Mouse (Mus musculus) cerebral cortex, adult 2 months (tissue): Measurements from ENCODE around the gene Rerg.

Experiments used
- WGBS: fragments of 180-500 bp; shearing (Covaris S2); methylation state at CpG from one replicate; pipeline ENCODE4 v1.1.7; 2018; 5-methylcytosine and 5-hydroxymethylcytosine counted together

Rerg gene

GRCm38 (mm10) chr6:137170226-137170625 lies at the start of gene Rerg:
Gene Rerg (minus strand): TSS chr6:137170497.
- WGBS: 61% methylated on average over 5 of the region's 5 CpGs

DNA sequence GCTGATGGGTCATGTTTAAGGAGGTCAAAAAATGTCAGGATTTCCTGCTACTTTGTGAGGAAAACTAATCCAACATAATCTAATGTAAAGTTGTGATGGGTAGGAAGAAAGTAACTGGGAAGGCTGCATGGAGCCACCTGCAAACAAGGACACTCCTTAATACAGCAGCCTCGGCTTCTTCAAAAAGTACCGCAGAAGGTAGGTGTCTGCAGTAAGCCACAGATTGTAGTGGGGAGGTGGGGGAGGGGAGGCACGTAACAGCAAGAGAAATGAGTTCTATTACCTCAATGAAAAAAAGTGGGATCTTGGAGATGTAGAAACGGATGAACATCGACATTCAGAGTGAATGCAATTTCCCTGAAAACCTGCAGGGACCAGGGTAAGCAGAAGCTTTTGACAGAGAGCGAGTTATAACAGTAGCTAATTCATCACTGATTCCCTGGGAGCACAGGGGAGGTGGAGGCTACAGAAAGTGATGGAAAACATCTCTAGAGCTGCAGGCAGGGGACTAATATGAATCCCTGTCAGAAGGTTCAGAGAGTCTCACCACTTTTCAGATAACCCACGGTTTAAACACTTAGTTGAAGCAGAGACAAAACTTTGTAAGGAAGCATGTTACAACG lies 47.7 kb upstream of the Rerg start:
- 88% methylated on average over 8 of the region's 8 CpGs for WGBS

GRCm38 (mm10) chr6:137211441-137211840 lies 41.1 kb upstream of the Rerg start:
- WGBS: 85% methylated on average over 2 of the region's 2 CpGs

DNA sequence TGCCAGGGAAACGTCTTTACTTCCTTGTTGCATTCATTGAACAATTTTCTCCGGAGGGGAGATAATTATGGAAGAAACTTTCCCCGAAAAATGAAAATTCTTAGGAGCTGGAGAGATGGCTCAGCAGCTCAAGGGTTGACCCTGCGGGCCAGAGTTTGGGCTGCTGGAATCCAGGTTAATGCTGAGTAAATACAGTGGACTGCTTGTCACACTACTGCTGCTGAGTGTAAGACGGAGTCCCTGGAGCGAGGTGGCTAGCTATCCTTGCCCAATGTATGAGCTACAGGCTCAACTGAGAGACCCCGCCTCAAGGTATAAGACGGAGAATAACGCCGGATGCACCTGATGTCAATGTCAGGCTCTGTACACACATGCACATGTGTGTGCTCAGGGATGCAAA lies 40.7 kb upstream of the Rerg start:
- 94% methylated on average over 10 of the region's 10 CpGs for WGBS

- 68% methylated on average over 8 of the region's 8 CpGs for WGBS
These were observed 39.7 kb upstream of the Rerg start for GRCm38 (mm10) chr6:137209992-137210391.

GRCm38 (mm10) chr6:137207126-137207525 lies 36.8 kb upstream of the Rerg start:
- WGBS: 97% methylated on average over 6 of the region's 6 CpGs

GRCm38 (mm10) chr6:137205662-137206400 lies 35.5 kb upstream of the Rerg start:
- 47% methylated on average over 11 of the region's 11 CpGs for WGBS

GRCm38 (mm10) chr6:137202661-137203060 lies 32.4 kb upstream of the Rerg start:
- WGBS: 89% methylated on average over 4 of the region's 4 CpGs

DNA sequence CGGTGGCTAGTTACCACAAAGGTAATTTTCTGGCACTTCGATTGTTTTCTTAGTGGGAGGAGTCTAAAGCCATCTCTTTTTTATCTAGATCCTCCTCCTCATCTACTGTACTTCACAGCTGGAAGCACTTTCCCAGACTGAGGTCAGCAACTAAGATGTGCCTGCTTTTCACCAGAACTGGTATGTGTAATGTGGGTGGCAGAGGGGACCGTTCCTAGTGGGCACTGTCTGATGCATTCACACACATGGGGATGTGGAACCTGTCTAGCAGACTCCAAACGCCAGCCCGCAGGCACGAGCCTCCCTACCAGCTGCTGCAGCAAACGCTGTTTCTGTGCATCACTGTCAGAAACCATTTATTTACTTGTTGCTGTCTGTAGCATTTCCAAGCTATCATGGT lies 31.3 kb upstream of the Rerg start:
- 56% methylated on average over 7 of the region's 7 CpGs for WGBS

DNA sequence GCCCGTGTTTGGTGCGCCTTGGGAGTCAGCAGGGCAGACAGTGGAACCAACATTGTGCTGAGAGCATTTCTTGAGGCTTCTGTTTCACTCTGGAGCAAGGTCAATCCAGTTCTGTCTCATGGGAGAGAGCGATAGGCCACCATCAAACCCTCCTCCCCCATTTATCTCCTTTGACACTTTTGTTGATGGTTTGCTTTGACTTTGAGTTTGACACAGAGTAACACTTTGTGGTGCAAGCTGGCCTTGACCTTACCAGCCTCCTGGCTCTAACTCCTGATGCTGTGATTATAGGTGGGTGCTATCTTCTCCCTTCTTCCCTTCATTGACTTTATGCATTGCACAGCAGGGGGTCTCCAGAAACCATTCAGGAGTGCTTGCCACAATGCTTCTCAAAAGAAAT lies 30.9 kb upstream of the Rerg start:
- WGBS: 94% methylated on average over 3 of the region's 3 CpGs

GRCm38 (mm10) chr6:137192063-137192462 lies 21.8 kb upstream of the Rerg start:
- 16% methylated on average over 6 of the region's 6 CpGs for WGBS

DNA sequence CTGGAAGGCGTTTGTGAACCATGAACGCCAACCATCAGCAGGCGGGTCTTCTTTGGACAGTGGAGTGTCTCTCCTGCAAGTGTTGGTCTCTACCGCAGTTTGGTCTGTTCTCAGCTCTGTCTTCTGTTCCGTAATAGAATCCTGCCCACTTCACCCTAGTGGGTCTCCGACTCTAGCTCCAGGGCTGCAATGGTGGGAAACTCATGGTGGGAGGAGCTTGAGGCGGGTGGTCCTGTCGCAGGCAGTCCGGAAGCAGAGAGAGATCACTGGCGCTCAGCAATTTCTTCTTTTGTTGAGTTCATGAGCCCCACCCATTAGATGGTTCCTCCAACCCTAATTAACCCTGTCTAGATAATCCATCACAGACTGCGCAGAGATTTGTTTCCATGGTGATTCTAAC lies 20.7 kb upstream of the Rerg start:
- WGBS: 85% methylated on average over 11 of the region's 11 CpGs

GRCm38 (mm10) chr6:137190577-137190976 lies 20.3 kb upstream of the Rerg start:
- WGBS: 89% methylated on average over 6 of the region's 6 CpGs

DNA sequence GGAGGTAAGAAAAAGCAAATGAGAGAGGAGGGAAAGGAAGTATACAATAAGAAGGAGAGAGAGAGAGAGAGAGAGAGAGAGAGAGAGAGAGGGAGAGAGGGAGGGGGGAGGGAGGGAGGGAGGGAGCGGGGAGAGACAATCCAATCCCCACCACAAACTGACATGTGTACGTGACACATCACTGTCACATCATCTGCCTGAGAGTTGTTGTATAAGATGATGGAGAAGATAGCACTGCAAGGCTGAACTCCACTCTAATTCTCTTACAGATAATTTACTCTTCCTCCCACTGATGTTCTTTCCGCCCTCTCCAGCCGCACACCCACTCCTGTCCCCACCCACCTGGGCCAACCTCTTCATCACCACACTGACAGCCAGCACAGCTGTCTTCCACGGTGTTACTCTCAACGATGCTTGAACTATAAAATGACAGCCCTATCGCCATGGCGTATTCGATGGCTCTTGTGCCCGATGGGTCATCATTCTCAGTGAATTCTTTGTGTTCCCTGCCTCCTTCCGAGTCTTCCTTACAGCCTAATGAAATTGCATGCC lies 18.2 kb upstream of the Rerg start:
- 68% methylated on average over 10 of the region's 11 CpGs for WGBS

GRCm38 (mm10) chr6:137187426-137187825 lies 17.1 kb upstream of the Rerg start:
- WGBS: 48% methylated on average over 3 of the region's 3 CpGs

- WGBS: 93% methylated on average over 6 of the region's 6 CpGs
These were observed 10.3 kb upstream of the Rerg start for GRCm38 (mm10) chr6:137180636-137181035.

GRCm38 (mm10) chr6:137180115-137180514 lies 9.8 kb upstream of the Rerg start:
- 77% methylated on average over 8 of the region's 8 CpGs for WGBS

DNA sequence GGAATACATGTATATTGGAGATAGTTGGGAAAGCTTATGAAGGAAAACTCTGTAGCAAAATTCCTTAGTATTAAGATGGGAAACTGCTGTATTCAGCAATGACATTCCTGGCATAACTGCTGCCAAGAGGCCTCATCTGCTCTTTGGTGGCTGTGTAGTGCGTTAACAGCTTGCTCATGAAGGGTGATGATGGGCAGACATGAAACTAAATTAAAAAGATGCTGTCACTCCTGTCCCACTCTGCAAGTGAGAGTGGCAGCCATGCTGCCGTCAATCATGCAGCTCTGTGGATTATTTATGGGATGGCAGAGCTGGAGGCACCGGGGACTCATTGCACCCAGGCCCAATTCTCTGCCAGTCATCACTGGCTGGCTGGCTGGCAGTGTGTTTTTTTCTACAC lies 8.7 kb upstream of the Rerg start:
- WGBS: 67% methylated on average over 3 of the region's 3 CpGs

- WGBS: 71% methylated on average over 7 of the region's 7 CpGs
These were observed 349 bp upstream of the Rerg start for GRCm38 (mm10) chr6:137170646-137171045.

DNA sequence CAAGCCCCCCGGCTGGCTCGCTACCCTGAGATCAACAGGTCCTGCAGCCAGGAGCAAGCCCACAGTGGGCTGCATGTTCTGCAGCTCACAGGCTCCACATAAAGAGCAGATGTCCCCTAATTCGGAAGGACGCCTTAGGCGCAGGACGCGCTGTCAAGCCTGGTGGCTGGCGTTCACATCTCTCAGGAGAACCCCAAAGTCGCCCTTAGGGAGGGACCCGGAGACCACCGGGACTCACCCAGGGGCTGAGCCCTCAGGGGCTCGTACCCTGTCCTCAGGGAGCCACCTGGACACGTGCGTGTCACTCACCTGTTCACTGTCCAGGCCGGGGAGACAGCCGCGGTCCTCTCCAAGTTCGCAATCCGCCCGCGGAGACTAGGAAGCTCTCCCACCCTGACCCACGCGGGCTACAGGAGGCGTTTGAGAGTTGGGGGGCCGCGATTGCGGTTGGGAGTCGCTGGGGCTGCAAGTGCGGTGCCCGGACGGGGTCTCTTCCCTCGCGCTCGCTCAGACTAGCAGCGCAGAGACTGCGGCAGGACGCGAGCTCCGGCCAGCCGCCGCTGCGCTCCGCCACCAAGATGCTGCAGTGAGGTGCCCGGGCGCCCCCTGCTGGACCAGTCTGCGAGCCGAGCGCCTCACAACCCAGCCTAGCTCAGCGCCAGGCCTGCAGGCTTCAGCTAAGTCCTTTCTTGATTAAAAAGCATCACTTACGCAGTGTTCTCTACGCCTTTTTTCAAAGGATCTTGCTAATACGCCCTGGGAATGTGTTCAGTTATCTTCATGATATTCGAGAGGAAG lies 927 bp downstream of the Rerg start:
- 3% methylated on average over 53 of the region's 53 CpGs for WGBS

DNA sequence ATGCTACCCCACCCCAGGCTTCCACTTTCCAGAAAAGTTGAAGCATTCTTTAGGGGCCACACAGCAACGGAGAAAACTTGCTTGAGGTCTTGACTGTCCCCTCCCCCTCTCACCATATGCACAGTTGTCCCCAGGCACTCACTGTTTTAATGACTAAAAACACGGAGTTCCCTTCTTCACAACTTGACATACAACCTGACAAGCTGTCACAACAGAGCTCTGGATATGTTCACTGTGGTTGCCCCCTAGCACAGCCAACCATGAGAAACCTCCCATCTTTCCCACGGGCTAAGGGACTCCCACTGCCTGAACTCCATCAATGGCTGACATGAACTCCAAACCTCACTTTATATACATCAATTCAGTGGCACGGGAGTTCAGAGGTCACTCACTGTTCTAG lies 3.5 kb downstream of the Rerg start:
- WGBS: 62% methylated on average over 4 of the region's 4 CpGs

- WGBS: 67% methylated on average over 10 of the region's 10 CpGs
These were observed 6.7 kb downstream of the Rerg start for GRCm38 (mm10) chr6:137163571-137163970.
